Mouse (Mus musculus): ENCODE results near the gene Fkbp4.

Gene Fkbp4

DNA sequence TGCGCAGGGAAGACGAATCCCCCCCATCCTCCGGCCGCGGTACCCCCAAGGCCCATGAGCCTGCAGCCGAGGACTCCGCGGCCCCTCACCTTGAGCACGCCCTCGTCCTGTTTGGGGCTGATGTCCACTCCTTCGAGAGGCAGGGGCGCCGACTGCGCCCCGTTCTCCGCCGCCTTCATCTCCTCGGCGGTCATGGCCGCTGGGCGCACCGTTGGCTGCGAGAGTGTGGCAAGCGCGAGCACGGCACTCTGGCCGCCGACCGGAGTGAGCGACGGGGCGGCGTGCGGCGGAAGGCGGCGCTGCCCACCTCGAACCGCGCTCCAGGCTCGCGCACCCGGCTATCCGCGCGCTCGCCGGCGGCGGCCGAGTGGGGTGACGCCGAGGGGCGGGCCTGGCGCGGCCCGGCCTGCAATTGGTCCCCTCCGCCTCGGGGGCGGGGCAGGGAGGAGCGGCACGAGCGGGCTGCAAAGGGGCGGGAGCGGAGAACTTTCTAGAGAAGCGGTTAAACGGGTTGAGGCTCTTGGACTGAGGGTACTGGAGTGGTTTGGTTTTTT is at the start of gene Fkbp4:
Gene Fkbp4 (minus strand): TSS at position 361 of the 554 bp plus-strand sequence.
- peak; percentile 96 for DNase-seq (ENCODE audit: low read depth, low spot score)

DNA sequence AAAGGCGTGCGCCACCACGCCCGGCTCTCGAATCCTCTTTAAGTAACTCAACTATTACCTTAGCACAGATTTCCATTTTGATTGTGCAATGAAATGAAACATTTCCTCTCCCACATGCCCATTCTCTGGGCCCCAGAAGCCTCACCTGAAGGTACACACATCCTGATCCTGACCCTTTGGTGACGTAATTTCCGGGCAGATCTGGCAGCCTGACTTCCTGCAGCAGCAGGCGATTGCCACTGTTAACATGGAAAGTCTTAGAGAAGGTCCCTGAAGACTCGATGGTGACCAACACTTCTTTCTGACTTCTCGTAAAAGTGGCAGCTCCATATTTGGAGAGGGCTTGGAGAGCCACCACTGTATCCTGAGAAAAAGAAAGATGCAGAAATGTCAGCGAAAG is 49.3 kb upstream of the Fkbp4 start:
- no peak for DNase-seq (ENCODE audit: low read depth, low spot score)

DNA sequence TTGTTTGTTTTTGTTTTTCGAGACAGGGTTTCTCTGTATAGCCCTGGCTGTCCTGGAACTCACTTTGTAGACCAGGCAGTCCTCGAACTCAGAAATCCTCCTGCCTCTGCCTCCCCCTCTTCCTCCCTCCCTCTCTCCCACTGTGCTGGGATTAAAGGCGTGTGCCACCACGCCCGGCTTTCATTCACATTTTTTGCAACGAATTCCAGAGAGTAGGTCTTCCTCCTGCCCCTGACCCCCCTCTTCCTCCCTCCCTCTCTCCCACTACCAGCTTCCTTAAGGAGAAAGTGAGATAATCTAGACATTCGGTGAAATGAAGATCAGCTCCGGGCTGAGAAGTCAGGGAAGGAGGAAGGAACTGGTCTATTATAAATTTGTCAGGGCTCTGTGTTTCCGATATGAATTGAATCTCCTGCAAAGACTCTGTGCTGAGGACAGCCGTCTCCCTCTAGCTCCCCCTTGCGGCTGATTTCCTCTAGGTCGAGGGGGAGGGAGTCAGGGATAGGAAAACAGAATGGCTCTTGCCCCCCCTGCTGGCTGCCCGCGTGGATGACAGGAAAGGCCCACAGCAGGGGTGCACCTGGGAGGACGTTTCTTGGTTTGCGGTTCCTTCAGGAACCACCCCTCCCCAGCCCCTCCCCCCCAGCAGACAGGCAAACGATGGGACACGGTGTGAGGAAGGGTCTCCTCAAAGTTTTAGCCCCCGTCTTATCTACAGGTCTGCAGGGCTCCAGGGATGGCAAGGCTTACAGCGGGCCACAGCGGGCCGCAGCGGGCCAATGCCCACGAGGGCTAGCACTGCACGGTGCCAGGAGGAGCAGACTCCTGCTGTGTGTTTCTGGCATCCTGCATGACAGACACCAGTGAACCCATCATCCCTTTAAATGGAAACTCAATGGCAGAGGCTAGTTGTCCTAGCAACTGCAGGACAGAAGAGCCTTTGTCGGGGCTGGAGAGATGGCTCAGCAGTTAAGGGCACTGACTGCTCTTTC is 41.3 kb upstream of the Fkbp4 start:
- peak; percentile 97 for DNase-seq (ENCODE audit: low read depth, low spot score)

DNA sequence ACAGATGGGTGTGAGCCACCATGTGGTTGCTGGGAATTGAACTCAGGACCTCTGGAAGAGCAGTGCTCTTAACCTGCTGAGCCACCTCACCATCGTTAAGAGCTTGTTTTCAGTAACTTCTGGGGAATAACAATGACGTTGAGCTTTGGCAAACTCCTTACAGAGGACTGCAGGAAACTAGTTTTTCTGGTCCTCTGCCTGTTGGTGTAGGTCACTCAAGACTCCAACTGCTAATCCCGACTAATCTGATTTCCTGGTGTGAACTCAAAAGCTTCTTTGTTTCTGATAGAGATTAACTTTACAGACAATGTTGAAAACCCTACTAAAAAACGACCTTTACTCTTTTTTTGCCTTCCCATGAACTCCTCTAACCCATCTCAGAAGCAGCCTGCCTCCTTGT is 39.0 kb upstream of the Fkbp4 start:
- DNase-seq (ENCODE audit: low read depth, low spot score) = no peak

DNA sequence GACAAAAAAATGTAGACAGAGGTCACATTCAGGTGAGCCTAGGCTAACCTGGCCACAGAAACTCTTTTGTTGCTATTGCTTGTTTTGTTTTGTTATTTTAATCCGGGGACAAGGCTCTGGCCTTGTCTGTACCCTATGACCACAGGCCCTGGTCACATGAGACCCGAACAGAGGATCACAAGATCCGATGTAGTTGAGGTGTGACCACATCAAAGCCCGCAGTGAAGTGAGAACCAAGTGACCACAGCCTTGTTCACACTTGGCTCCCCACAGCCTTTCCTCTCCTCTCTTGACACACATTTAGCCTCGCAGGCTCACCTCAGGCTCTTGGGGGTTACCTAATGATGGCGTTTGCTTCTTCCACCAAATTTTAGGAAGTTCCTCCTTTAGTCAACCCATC is 35.6 kb upstream of the Fkbp4 start:
- no peak for DNase-seq (ENCODE audit: low read depth, low spot score)

DNA sequence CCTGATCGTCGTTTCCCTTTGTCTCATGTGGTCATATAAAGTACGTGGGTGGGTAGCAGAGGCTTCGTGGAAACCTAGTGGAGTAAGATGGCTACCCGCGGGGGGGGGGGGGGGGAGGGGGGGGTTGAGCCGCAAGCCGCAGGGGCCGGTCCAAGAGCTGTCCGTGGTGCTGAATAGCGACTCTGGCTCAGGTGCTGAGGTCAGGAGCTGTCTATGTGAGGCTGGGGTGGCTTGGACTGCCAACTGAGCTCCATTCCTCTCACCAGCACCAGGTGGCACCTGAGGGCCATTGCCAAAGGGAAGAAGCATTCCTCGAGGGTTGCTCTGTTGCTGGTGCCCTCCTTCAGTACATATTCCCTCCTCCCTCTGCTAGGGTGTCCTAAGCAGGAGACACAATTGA is 31.0 kb upstream of the Fkbp4 start:
- DNase-seq (ENCODE audit: low read depth, low spot score) = peak; percentile 33

DNA sequence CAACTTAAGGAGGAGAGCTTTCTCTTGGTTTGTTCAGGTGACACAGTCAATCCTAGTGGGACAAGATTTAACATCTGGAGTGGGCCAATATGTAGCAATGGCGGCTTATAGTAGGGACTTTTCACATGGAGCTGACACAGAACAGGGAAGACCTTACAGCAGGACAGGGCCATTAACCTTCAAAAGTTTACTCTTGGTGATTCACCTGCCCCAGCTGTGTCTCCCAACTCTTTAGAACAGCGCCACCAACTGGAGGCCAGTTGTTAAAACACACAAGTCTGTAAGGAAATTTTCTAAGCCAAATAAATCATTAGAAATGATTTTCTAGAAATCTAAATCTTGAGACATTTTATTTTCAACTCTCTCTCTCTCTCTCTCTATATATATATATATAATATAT is 28.8 kb upstream of the Fkbp4 start:
- DNase-seq (ENCODE audit: low read depth, low spot score) = peak; percentile 20

DNA sequence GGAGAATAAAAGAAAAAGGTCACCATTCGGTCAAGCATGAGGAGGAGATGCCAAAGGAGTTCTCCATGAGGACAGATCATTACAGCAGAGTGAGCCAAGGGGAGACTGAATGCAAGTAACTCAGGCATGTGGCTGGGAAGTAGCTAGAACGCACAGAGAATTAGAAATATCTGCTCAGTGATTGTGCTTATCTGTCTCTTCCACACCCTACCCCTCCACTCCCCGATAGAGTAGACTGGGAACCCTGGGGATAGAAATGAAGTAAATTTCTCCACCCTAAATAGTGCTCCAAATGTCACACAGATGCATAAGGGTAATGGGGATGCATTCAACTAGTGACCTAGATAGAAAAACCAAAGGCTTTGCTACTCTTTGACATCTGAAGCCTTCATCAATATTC is 28.1 kb upstream of the Fkbp4 start:
- no peak for DNase-seq (ENCODE audit: low read depth, low spot score)

DNA sequence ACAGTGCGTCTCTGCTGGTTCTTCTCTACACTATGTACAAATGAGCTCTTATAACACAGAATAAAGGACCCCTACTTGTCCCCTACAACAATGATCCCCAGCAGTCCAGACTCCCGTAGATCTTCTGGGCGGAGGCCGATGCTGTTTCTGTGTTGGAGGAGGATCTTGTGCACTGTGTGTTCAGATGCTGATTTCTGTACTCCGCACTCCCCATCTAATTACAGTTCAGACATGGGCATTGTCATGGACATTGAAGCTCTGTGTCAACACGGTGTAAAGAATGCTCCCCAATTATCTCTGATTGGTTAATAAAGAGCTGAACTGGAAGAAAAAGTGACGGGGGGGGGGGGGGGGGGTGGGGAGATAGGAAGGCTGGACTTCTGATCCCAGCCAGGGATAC is 27.6 kb upstream of the Fkbp4 start:
- DNase-seq (ENCODE audit: low read depth, low spot score) = no peak

DNA sequence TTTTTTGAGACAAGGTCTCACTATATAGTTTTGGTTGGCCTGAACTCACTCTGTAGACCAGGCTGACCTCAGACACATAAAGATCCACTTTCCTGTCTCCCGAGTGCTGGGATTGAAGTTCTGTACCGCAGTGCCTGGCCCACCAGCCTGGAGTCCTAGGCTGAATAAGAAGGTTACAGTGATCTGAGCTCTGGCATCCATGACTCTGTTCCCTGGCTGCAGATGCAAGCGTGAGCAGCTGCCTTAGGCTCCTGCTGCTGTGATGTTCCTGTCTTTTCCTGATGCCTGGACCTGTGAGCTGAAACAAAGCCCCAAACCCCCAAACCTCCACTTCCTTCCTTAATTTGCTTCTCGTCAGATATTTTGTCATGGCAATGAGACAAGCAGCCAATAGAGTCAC is 26.5 kb upstream of the Fkbp4 start:
- DNase-seq (ENCODE audit: low read depth, low spot score) = no peak

DNA sequence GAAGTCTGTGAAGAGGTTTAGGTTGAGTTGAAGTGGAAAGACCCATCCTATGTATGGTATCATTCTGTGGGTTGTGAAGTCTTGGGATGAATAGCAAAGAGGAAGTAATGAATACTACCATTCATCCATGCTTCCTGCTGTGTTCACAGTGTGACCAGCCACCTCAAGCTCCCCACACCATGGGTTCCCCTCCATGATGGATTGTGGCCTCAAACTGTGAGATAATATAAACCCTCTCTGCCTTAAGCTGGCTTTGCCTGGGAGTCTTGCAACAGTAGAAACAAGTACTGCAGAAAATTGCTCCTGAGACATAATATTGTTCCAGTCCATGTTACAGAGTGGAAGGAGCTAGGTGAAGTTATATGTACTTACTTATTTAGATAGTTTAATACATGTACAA is 23.1 kb upstream of the Fkbp4 start:
- no peak for DNase-seq (ENCODE audit: low read depth, low spot score)

DNA sequence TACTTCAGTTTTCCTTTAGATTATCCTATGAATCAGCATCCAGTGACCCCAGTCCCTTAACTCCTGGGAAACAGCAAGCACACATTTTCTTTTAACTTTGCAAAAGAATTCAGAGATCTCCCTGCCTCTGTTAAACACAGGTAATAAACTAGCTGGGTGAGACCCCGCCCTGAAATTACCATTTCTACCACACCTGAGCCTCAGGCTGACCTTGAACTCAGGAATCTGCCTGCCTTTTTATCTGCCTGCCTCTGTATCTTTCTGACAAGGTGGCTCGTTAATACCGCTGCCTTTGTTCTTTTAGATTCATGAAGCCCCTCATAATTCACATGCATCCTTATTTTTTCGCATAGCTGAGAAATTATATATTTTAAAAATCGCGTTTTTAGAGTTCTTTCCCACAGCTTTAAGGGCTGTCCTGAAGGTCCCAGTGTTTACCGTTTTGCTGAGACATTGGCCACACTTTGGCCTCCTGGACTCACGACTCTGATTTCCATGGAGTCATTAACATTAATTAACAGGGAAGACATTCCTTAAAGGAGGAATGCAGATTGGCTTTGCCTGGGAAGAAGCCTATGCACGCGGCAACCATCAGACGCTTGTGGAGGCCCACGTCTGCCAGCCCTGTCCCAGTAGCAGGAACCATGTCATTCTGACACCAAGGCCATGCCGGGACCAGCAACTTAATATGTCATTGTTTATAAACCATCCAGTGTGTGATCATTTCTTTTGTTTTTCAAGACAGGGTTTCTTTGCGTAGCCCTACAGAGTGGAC is 22.4 kb upstream of the Fkbp4 start:
- DNase-seq (ENCODE audit: low read depth, low spot score) = no peak

DNA sequence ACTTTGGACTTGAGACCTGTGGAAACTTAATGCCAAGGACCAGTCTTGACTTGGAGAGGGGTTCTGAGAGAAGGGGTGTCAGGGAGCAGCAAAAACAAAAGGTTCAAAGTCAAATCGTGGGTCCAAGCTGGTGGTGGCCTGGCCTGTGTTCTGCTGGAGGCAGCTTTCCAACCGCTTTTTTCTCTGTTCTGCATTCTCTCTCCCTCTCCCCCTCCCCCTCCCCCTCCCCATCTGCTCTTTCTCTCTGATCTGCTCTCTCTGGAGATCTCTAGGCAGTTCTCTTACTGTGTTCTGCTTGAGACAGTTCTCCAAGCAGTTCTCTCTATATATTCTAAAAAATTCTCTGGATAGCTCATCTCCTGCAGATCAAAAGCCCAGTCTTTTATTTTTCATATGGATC is 21.8 kb upstream of the Fkbp4 start:
- peak; percentile 43 for DNase-seq (ENCODE audit: low read depth, low spot score)

DNA sequence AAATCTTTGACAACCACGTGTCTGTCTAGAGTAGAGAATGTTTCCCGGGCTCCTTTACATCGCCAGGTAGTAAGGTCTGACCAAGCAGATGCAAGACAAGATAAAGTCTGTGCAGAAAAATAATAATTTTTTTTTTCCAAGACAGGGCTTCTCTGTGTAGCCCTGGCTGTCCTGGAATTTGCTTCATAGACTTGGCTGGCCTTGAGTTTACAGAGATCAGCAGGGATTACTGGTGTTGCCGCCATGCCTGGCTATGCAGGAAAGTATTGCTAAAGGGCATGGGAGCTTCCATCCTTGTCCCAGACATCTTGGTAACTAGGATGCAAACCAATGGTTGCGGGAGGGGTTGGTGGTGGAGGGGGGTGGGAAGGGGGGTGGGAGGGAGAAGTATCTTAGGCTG is 18.7 kb upstream of the Fkbp4 start:
- no peak for DNase-seq (ENCODE audit: low read depth, low spot score)

DNA sequence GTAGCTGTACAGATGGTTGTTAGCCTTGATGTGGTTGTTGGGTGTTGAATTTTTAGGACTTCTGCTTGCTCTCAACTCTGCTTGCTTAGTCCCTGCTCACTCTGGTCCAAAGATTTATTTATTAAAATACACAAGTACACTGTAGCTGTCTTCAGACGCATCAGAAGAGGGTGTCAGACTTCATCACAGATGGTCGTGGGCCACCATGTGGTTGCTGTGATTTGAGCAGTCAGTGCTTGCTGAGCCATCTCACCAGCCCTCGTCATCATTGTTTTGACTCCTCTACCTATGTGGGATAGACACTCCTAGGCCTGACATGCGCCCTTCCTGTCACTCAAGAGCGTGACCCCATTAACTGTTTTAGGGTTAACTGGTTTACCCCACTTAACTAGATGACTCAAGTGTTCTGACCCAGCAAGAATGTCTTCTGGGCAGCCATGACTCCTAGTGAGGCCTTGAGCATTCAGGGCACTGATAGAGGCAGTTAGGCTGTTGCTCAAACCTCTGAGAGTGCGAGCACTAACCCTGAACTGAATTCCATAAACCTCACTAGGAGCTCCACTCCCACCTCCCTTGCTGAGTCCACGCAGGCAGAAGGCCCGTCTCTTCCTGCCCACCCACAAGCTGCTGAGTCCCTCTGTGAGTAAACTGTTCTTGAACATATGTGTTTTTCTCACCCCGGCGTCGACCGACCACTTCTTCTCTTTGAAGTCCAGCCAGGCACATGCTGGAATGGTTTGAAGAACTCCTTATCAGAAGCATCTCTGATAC is 17.5 kb upstream of the Fkbp4 start:
- peak; percentile 68 for DNase-seq (ENCODE audit: low read depth, low spot score)

DNA sequence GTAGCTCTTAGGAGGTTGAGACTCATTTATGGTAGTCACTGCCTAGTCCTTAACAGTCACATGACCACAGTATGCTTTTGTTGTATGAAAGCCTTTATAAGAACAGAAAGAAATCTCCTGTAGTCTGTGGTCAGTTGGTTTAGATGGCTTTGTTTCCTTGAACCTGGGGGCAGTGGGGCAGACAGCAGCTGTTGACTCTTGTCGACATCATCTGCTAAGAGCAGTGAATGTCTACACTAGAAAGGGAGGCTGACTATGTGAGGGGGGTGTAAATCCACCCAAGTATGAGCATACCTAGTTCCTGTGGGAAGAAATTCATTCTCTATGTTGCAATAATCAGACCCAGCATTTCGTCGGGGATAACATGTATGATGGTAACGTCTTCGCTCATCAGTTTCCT is 8.6 kb upstream of the Fkbp4 start:
- no peak for DNase-seq (ENCODE audit: low read depth, low spot score)

DNA sequence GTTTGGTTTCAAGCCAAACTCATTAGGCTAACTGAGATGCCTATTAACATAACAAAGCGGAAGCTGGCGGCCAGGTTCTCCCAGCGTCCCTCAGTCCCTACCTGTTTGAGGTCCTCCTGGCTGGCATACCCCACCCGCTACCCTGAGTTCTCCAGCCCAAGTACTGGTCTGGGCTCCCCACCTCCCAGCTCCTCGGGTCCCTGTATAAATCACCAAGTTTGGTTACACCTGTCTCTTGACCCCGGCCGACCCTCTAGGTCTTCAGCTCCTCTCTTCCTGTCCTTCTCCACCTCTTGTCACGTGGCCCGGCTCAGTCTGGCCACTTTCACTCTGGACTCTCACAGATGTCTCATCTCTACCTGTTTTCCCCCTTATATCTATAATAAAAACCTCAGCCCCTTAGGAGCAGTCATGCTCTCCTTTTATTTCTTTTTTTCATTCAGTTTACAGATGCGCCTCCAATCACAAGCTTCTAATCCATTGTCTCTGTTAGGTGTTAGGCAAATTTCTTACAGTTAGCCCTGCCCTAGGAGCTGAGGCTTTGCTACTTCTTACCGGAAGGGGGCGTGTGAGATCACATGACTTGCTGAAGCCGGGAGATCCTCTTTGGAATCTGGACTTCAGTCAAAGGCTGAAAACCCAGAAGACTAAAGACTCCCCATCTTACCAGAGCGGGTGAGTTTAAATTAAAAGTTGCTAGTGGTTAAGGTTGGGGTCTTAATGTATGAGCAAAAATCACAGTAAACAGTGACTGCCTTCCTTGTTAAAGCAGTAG is 7.5 kb upstream of the Fkbp4 start:
- DNase-seq (ENCODE audit: low read depth, low spot score) = peak; percentile 87

DNA sequence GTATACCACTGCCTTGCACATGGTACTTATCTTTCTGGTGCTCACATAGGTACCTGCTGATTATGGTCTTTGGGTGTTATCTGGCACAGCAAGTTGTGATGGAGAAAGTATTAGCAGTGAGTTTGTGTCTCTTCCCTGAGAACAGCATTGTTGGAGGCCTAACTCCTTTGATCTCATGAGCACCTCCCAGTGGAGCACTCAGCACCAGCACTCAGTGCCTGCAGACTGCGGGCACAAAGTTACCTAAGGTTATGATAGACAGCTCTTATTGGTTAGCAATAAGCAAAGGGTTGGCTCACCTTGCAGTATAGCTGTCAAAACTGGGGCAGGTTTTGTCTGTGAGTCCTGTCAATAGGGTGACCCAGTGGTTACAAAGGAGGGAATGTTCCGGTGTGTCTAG is 1.8 kb upstream of the Fkbp4 start:
- DNase-seq (ENCODE audit: low read depth, low spot score) = peak; percentile 39

DNA sequence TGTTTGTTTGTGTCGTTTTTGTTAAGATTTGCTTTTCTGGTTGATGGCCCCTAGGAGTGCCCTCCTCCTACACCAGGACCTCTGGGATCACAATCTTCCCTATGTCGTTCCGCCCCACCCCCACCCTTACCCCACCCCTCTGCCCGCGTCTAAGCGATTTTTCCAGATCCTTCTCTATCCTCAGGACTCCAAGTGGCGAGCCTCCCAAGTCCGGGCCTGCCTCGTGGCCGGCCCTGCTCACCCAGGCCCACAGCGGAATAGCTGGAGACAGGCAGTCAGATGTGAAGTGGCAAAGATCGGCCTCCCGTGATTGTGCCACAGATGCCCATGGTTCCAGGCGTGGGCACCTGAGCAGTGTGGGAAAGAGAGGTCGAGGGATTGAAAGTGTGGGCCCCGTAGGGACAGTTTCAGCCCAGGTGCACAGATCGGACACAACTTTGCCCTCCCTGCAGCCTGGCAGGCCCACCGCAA is 429 bp upstream of the Fkbp4 start:
- DNase-seq (ENCODE audit: low read depth, low spot score) = no peak

DNA sequence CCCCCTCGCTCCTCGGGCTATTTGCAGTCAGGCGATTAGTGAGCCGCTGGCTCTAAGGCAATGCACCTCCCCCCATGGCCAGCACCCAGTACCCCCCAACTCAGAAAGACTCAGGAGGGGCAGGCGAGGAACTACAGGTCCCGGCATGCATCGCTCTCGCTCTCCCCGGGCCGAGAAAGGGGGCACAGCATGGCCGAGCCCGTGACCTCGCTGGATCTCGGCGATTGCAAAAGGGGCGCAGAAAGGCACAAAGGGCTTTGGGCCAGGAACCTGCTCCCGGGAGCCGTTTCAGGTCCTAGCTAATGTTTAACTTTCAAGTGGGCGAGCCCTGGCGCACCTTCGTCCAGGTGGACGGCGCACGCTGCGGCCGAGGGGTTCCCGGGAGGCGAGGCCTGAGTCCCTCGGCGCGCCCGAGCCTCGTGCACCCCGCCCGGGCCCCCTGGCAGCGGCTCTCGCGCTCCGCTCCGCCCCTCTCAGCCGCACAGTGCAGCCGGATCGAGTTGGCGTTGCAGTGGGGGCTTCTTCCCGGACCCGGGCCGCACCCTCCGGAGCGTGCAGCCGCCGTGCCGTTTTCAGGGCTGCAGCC is 653 bp downstream of the Fkbp4 start:
- peak; percentile 80 for DNase-seq (ENCODE audit: low read depth, low spot score)

All from brain, adult 2 months (tissue).